Mouse (Mus musculus): ENCODE measurements at regions not wholly inside any gene's neighbourhood (a gene's known extent, or its start where the extent isn't known, plus 50 kb on each side); places are given as distances from the start of the nearest gene placed in this dataset.

GRCm38 (mm10) chr7:72500996-72501395 lies 194.6 kb upstream of the Mctp2 start:
- TF ChIP-seq POLR2A (IDR thresholded peaks at IDR 0.05; ENCODE audit: extremely low read depth, insufficient read depth, low read length) (no peak), CTCF (IDR thresholded peaks at IDR 0.05; ENCODE audit: low read depth, low read length) (no peak)
